Mouse (Mus musculus) CD4-positive, CD25-positive, alpha-beta regulatory T cell, adult 2 months (primary cell): ENCODE measurements at regions not wholly inside any gene's neighbourhood (a gene's known extent, or its start where the extent isn't known, plus 50 kb on each side); places are given as distances from the start of the nearest gene placed in this dataset.

Experiments used
- DNase-seq: peaks from one replicate; pipeline ENCODE4 v3.0.0-alpha.2; 2012; ENCODE audit warnings: low read depth, low spot score

DNA sequence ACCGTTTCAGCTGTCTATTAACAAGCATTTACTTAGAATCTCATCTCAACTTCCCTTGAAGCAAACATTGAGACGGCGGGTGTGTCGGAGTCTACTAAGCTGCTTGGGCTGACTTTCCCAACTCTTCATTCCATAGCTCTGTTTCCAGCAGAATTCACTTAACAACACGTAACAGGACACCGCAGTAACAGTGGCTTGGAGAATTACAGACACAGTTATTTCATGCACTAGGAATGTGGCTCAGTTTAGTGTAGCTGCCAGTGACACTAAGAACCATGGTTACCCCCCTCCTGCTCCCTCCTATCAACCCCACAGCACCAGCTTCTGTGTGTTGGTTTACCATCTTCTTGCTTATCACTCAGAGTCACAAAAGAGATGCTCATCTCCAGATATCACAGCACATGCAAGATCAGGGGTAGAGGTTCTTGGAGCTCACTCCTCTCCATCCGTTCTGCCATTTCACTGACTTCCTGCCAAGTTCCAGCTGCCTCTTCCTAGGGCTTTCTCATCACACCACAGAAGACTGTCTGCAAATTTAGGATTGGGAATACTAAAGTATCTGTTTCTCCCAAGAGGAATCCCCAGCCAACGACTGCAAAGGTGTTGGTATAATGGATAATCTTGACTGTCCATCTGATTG is 90.7 kb downstream of the Banf2 start:
- DNase-seq: no peak

DNA sequence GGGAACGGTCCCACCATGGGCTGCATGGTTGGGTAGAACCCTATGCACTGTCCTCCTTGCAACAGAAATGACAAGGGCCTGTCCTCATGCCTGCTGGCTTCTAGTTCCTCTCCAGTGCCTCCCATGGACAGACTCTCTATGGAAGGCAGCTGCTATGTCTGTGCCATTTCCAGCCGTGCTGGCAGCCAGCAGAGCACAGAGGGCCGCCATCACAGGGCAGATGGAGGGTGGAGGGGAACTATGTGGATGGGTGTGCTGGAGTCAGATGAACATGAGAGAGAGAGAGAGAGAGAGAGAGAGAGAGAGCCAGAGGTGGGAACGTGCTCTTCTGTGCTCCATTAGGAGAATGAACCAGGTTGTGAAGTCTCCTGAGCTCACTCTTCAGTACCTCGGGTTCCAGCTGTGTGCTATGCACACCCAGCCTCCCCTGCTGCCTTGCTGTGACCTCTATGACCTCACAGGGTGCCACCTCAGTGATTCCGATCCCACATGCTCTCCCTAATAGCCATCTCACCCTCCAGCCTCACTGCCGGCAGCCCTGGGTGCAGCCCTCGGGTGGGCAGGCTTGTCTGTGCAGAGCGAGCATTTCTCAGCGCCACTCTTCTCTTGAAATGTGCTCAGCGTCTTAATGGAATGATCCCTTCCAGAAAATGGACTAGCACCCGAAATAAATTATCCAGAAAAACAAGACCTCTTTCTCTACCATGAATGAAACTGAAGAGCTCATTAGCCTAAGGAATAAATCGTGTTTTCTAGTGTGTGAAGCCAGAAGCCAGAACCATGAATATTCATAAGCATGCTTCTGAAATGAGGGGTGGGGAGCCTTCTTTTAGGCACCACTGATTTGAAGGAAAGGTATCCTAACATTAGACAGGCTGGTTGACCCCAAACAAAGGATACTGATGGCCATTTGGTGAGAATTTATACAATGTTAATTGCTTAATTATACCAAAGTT is 94.5 kb downstream of the Banf2 start:
- DNase-seq: no peak

DNA sequence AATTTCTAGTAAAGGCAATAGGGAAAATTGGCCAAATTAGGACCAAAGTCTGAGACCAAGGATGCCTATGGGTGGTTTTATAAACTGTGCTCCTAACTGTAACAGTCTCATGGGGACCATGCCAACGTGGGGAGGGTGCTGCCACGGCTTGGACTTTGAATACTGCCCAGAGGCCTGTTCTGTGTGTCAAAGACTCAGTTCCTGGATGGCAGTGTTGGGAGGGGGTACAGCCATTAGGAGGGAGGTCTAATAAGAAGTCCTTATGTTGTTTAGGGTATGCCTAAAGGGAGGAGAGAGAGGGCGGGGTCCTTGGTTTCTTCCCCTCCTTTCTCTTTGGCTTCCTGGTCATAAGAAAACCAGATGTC is 95.2 kb downstream of the Banf2 start:
- no peak for DNase-seq

DNA sequence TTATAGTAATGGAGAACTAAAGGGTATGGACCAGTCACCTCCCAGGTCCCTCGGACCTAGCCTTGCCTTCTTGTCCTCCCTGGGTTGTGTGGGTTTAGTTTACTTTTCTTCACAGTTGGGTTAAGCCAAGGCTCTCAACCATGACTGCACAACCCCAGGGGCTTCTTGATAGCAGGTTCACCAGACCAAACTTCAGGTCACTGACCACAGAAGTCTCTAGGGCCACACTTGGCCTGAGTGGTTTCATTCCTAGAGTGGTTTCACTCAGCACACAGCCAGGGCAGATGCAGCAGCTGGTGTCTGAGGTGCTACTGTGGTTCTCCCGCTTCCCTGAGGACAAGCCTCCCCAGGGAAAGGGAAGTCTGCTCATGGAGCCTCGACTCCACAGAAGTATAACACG is 95.7 kb downstream of the Banf2 start:
- no peak for DNase-seq

DNA sequence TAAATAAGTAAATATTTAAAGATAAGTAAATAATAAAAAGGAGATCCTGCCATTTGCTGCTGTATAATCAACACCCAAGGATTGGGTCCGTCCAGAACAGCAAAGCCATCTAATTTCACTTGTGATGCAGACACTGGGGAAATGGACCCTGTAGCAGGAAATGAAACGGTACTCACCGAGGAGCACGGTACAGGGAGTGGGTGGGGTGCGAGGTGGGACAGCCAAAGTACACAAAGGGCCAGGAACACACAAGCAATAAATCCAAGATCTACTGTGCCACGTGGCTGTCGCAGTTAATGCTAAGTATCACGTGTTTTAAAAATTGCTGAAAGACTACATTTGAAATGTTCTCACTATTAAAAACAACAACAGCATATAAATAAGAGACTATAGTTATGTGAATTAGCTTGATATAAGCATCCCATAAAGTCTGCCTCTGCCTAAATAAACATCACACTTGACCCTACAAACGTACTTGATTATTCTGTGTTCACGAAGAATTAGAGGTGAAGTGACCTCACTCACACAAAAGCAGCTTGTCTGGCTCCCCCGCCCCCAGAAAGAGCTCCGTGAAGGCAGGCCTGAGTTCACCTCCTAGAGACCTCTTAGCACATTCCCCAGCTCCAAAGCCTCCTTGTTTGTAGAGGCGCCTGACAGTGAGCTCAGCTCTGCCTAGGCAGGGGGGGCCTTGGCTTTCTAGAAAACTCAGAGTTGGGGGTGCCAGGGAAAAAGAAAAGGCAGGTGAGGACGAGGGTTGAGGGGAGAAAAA is 101.1 kb downstream of the Banf2 start:
- DNase-seq: no peak

DNA sequence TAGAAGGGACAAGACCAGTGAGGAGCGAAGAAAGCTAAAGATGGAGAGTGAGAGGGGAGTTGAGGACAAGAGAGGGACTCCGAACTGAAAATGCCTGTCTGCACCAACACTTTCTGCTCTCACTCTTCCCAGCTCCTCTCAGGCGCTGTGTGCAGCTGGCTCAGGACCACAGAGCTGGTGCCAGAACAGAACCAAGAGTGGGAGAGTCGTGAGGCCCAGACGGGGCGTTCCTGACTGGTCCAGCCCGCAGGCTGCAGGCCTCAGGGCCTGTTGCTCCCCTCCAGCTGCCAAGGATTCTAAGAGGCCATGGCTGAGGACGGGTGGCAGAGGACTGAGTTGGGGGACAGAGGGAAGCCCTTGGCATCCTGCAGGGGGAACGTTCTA is 101.7 kb downstream of the Banf2 start:
- no peak for DNase-seq

DNA sequence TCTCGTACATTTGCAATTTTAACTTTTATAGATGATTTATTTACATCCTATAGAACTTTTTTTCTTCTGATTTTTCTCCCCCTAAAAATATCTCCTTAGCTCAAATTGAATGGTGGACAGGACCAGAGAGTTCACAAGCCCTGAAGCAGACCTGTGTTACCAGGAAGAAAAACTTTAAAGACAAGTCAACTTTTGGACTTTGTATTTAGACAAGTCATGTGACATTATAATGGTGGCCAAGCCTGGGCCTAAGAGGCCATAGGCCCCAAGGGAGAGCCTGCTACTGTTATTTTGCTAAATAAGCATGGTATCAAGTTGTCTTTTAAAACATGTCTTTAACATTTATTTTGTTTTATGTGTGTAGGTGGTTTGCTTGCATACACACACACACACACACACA is 102.7 kb downstream of the Banf2 start:
- no peak for DNase-seq

DNA sequence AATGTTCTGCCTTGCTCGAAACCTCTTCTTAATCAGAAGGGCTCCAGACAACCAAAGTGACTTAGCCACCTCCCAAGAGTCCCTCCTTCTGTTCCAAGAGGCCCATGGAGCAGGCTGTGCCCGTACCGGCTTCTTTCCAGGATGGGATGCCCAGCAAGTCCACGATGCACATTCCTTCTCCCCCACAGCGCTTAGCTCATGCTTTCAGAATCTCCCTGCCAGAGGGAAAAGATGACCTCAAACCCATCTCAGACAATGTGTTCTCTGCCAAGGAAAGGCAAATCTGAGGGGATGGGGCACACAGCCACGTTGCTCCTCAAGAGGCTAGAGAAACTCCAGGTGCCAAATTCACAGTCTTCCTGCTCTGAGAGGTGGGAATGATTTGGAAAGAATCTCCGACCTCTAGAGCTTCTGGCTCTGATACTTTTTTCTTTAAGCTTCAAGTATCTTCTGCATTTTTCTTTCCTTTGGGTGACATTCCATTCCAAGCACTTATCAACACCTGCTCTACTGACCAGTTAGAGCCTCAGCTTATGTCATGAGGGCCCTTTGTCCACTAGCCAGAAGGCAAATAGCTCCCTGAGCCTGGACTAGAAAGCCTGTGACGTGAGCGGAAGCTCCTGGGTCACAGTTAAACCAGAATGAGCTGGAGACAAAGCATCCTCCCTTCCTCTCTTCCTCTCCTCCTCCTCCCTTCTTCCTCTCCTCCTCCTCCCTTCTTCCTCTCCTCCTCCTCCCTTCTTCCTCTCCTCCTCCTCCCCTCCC is 110.9 kb downstream of the Banf2 start:
- no peak for DNase-seq

DNA sequence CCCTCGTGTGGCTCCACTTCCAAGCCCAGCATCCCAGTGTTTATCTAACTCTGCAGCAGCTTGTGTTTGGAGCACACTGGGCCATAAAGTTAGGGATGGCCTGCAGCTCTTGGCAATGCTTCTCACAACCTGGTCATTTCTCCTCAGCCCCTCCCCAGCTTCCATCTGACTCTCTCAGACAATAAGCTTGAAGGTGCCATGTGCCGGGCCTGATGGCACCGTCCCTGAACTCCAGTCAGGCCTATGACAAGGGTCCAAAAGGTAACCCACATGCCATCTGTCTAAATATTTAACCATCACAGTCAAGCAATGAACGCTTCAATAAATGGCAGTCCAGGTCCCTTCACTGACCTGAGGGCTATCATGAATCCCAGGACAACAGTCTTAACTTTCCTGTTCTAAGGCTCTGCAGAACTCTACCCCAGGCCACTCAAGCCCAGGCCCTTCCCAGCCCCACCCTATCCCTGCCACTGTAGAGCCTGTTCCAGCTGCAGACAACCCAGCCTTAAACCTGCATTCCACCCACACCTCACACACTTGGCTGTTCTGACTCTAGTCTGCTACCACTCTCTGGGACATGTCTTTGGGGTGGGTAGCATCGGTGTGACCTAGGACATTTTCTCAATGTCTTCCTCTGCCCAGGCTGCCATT is 111.8 kb downstream of the Banf2 start:
- no peak for DNase-seq

DNA sequence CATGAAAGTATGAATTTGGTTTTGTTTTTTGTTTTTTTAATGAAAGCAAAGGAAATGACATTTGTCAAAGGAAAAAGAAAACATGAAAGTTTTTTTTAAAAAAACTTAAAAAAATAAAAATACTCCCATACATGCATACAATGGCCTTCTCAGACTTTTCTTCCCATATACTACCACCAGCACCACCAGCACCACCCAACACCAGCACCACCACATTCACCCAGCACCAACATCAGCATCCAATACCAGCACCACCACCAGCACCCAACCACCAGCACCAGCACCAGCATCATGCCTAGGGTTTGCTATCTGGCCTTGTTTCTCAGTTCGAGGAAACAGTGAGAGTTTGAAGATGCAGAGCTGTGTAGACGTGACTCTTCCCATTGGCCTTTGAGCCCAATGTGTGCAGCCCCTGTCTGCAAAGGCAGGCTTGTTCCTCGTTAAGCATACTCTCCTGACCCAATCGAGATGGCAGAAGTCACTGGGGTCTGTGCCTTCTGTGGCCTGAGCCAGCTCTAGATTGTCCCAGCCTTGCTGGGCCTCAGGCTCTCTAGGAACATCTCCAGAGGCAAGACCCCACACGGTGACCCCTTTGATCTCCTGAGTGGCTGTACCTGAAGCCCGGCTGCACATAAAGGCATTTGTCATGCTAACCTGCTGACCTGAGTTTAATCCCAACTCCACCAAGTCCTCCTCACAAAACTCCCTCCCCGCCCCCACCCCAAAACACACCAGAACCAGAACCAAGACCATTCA is 113.8 kb upstream of the Mgme1 start:
- DNase-seq: no peak

DNA sequence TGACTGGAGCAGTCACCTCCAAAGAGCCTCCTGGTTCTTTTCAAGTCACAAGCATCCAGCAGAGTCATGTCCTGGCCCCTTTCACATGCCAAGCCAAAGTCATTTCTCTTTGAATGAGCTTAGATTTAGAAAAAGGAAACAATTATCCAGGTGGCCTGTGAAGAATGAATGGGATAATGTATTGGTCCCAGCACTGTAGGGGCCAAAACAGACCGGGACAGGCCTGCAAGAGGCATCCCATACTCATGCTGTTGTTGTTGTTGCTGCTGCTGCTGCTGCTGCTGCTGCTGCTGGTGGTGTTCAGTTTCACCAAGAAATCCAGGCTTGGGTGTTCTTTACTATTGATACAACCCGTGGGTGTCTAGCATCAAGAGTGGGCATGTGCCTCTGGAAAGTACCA is 113.1 kb upstream of the Mgme1 start:
- no peak for DNase-seq

DNA sequence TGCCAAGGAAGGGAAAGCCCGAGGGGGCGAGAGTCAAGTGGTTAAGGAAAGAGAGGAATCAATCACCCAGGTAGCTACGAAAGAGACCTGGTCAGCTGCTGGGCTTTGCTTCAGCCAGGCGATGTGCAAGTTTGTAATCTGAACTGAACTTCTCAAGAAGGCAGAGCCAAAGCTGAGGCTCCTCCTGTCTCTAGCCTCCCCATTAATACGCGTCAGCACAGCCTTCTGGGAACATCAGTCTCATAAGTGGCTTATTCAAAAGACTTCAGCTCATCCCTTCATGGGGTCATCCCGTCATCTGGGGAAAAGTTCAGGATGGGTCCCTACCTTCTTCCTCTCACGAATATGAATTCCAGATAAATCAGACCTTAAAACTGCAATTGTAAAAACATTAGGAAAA is 112.2 kb upstream of the Mgme1 start:
- no peak for DNase-seq

DNA sequence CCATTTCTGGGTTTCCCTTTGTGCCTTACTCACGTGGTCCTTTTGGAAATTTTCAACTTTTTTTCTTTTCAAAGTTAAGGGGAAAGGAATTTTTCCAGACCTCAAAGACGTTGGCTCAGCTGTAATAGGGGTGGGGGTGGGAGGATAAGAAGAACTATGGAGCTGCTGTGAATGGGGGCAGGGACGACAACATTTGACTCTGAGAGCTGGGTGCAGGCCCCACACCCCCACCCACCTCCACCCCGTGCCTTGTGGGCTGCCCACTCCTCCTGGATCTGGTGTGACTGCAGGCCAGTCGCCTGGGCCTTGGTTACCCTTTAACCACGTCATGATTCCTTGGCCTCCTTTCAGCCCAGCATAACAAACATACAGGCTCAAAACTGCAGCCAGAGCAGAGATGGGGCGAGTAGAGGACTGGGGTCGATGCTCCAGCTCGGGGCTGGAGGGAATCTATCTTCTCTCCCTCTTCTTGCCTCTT is 110.6 kb upstream of the Mgme1 start:
- DNase-seq: no peak

DNA sequence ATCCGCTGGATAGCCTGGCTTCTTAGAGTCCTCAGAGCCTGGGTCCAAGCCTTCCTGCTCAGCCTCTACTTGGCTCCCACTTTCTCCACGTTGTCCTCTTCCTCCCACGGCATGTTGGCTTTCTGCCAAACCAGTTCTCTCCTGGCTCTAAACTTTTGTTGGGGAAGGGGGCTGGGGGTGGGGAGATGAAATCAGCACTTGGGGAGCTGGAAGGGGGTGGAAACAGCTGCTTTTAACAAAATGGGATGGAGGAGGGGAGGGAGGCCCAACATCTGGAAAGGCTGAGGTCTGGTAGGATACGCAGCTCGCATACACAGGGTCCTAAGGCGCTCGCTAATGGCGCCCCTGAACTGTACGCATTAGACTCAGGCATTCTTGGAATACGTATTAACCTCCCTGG is 110.0 kb upstream of the Mgme1 start:
- no peak for DNase-seq

DNA sequence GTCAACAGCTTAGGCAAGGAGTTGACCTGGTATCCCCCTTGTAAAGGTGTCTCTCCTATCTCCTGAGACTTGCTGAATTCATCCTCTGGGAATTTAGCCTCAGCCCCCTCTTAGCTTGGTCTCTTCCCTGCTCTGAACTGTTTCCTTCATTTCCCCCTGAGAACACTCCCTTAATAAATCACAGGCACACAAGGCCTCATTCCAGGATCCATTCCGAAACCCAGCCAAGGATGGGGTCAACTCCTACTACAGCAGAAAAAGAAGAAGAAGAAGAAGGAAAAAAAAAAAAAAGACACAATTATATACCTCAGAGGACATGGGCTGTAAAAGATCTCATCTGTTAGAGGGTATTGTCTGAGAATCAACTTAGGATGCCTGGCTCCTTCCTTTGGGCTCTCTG is 108.6 kb upstream of the Mgme1 start:
- DNase-seq: no peak

DNA sequence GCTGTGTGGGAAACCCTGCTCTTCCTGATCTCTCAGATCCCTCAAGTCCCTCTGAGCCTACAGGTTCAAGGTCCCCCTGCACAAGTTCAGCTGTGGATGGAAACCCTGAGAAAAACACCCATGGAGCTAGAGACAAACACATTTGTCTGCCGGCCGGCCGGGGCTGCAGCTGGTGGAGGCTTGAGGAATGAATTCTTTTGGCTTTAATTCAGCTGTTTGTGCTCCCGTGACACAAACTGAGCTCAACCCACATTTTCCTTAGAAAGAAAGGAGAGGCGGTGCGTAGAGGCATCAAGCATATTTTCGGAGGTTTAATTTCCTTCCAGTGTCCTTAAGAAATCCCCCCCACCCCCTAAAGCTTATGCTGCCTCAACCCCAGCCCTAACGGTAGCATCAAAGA is 106.4 kb upstream of the Mgme1 start:
- no peak for DNase-seq

DNA sequence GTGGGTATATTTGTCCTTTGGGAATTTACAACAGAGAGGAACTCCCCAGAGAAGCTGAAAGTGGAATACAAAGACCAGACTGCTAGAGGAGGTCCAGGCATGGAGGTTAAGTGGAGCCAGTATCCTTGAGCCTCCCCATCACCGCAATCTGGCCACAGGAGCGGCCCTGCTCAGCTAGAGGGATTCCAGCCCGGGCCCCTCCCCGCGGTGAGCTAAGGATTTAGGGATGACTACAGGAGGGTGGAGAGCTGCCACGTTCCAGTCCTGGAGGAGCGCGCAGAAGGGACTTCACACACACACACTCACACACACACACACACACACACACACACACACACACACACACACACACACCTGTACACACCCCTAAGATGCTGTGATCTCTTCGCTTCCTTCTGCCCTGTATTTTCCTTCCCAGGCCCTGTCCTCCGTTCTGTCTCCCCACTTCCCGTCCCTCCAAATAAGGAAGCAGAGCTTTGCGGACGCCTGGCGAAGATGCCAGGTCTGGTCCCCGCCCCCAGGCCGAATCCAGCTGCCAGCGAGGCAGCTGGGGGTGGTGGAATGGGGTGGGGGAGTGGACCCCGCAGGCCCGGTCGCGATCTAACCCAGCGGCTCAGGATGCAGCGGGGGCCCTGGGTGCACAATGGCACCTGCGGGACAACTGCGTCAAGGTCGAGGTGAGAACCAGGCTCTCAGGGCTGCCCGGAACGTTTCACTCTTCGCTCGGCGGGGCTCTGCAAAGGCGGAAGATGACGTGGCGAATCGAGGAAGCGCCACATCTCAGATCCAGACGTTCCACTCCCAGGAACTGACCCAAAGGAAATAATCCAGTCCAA is 105.3 kb upstream of the Mgme1 start:
- DNase-seq: peak; percentile 64

DNA sequence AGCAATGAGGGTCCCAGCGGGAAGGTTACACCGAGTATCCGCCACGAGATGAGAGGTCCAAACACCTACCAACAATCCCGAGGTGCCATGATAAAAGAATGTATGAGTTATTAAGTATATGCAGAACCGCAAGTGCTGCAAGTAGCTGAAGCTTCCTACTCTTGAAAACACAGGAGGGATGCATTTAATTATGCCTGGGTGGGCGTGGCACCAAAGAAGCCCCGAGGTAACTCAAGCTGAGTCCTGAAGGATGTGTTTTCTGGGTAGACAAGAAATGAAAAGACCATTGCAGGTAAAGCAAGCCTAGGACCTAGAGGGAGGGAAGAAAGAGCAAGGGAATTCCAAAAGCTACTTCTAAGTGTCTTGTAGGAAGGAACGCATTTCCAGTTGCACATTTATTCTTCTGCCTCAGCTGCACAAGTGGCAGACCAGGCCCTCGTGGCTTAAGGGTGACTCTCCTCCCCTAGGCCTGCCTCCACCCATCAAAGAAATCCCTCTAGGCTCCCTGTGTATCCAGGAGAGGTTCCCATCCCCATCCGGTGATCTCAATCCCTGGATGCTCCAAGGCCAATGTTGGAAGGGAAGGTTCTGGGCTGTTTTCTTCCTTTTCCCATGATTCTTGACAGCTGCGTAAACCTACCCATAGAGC is 104.2 kb upstream of the Mgme1 start:
- peak; percentile 8 for DNase-seq

DNA sequence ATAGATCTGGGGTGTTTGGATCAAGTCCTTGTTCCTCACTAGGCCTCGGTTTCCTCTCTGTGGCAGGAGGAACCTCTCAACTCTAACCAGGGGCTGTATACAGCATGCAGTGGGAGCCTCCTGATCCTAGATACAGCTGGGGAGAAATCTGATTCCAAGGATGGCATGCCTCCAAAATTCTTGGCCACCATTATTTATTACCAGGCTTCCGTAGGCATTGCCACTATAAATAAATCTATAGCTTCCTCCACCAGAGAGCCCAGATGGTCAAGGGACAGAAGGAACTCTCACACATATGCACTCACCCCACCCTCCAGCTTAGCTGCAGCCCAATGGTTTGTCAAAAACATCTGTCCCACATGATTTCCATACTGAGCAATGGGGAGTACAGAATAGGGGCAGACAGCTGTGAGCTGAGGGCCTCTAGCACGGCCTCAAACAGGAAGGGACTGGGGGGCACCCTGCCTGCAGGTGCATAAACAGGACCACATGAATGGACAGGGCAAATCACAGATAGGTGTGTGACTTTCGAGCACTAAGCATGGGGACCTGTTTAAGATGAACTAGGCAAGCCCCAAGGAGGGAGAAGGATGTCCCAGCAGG is 100.8 kb upstream of the Mgme1 start:
- DNase-seq: no peak
